Mouse (Mus musculus): ENCODE measurements around the gene Ldoc1.

Gene Ldoc1

DNA sequence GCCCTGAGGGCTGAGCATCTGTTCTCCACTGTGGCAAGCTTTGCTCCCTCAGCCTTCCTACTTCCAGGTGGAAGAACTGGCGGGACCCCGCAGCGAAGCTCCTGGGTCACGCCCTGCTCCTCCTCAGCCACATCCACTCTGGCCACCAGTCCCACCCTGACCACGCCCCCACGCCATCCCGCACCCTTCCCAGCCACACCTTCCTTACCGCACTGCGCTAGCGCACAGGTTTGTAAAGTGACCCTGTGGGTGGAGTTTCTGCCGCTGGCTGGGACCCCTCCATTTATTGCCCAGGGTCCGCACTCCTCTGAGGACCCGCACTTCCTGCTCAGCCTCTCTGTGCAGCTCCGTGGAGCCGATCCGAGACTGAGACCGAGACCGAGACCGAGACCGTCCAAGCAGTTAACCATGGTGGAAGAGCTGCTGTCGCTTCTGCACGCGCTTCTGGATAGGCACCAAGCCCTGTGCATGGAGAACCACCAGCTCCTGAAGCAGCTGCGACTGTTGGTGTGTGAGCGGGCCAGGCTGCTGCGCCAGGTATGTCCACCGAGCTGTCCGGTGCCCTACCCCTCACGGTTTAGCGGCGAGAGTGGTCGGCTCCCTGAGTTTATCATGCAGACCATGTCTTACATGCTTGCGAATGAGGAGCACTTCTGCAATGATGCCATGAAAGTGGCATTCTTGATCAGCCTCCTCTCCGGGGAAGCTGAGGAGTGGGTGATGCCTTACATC is at the start of gene Ldoc1:
Gene Ldoc1, plus strand, starts transcription at position 196 of the 732 bp plus-strand sequence.
- no peak for DNase-seq

DNA sequence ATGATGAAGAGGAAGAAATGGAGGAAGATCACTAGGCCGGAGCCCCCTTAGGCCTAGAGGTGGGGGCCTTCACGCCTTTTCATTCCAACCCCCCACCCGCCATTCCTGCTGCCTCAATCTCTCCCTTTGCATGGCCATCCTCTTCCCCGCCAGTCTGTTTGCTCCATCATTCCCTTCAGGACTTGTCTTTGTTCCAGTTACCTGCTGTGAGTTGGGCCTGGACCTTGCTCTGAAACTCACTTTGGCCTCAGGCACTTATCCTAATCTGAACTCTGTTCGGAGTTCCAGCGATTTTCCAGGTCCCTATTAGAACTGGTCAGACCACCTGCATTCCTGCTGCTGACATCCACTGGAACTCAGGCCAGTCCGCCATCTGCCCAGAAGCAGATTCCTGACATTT is 834 bp downstream of the Ldoc1 start:
- no peak for DNase-seq

GRCm38 (mm10) chrX:61722281-61723028 is 13.2 kb downstream of the Ldoc1 start:
- DNase-seq = no peak

DNA sequence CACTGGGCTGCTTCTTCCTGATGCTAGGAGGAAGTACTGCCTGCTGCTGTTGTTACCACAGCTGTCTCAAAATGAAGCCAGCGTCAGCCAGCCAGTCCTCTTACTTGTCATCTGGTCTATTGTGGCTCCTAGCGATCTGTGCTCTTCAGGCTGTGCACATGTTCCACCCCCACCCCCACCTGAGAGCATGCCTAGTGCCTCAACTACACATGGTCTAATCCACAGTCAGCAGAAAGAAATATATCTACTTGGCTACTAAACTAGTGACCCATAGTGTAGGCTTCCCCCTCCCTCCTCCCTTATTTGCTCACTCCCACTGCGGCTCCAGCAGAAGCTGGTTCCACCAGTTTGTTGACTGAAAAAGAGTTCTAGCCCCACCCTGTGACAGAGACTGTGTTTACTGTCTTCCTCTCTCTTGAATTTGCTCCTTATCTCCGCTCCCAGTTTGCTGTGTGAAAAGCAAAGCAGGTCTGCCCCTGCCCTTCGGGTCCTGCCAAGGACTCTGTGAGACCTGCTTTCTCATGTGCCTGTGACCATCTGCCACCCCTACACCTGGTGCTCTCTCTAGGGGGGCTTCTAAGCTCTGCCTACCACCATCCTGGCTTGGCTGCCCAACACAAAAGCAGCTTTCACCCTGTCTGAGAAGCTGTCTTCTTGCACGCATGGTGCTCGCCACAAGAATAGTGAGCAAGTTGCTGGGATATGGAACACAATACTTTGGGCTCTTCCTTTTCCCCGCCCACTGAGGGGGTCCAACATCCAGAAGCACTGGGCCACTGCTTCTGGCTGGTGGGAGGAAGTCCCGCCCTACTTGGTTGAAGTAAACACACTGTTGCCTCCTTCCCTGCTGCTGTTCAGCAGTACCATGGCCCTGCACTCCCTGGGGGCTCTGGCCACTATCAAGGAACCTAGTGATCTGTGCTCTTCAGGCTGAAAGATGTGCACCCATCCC is 14.0 kb downstream of the Ldoc1 start:
- no peak for DNase-seq

DNA sequence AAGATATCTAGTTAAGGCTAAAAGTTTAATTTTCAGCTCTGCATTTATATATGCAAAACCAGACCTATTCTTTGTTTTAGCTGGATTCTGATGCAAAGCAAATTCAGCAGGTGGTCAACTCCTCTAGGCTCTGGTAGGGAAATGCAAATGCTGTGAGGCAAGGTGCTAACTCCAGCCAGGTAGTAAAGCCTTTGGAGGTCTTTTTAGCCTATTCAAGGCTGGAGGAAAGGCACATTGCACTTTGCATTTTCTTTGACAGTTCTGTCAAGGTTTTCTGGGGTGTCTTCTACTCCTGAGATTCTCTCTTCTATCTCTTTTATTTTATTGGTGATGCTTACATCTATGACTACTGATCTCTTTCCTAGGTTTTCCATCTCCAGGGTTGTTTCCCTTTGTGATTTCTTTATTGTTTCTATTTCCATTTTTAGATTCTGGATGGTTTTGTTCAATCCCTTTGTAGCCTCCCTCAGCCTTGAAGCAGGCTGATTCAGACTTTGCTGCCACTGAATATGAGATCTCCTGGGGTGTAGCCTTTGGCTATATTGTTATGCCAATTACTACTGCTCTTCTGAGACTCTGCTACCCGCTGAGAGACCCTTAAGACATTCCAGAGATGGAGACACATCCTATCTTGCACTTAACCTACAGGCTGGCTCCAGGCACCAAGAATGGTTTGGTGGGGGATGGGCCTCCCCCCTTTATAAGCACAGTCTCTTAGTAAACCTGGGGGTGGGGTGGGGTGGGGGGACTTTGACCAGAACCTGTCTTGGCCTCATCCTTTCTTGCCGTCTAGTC is 18.4 kb downstream of the Ldoc1 start:
- no peak for DNase-seq

Data from kidney, postnatal 36 days (tissue).